9 mouse cellular contexts compared by ENCODE assay signal in genomic region chr16:33337177-33337576, GRCm38 (mm10). TPM values are rescaled to one million over a fixed set of nuclear protein-coding genes. Genes with fewer than 3 reads are reported as not detected.
DNase-seq lines count a peak whose midpoint lies in the region; ATAC-seq and TF ChIP-seq lines count a peak whose summit lies in the region.
"Had no signal": no experiment of that assay in that cellular context is flagged by ENCODE, and none has a peak within 500 bp of the region (broad histone marks: within the 10 kb centered on the region; RNA-seq: fewer than 3 reads in every experiment).

No protein-coding gene starts in this region.

- POLR2A ChIA-PET in Patski (lab: Charles Lee): no interaction called here

- H3K36me3 ChIP-seq in hindbrain, embryonic 14.5 days (replicated peaks; ENCODE audit: control insufficient read depth, insufficient read depth): no peaks in the 10 kb centered on the region
- H3K36me3 ChIP-seq: midbrain, embryonic 12.5 days had no signal

- in situ Hi-C loops in Patski (cut with MboI; ENCODE audit: low pct_unique_long_range_greater_than_20kb): no loop called here

- peak; percentile 83 for TF ChIP-seq CTCF in Patski (IDR thresholded peaks at IDR 0.05)

- CTCF ChIA-PET in Patski (lab: Charles Lee): interaction anchor here (1.0 to 2.2 kb wide), 9 partner anchors 10 to 1715 kb away, joined by 3 to 9 read pairs (median 3); partner anchors contain the start of gene Zfp148

- no peaks in the 10 kb centered on the region for H3K4me1 ChIP-seq in hindbrain, embryonic 14.5 days (replicated peaks; ENCODE audit: control insufficient read depth, insufficient read depth, low read length)

- no peaks in the 10 kb centered on the region for H3K9me3 ChIP-seq in hindbrain, embryonic 14.5 days (ENCODE audit: control insufficient read depth, low read length)
- H3K9me3 ChIP-seq: midbrain, embryonic 12.5 days had no signal

- ATAC-seq in Patski: peak; percentile 73
- ATAC-seq in hindbrain, embryonic 14.5 days (ENCODE audit: low FRiP score): peak; percentile 46; the same call in 1 of the 2 replicates

- no peaks in the 10 kb centered on the region for H3K27me3 ChIP-seq in Patski
- H3K27me3 ChIP-seq in hindbrain, embryonic 14.5 days (ENCODE audit: control insufficient read depth, insufficient read depth, low read length): no peaks in the 10 kb centered on the region
- H3K27me3 ChIP-seq: midbrain, embryonic 12.5 days had no signal

- H3K4me3 ChIP-seq in hindbrain, embryonic 14.5 days (replicated peaks; ENCODE audit: low read length): no peak overlapping the region
- H3K4me3 ChIP-seq: midbrain, embryonic 12.5 days had no signal

- 18% methylated on average over 8 of the region's 8 CpGs for WGBS in hindbrain, embryonic 14.5 days

- H3K9ac ChIP-seq in hindbrain, embryonic 14.5 days: no peak overlapping the region
- H3K9ac ChIP-seq: midbrain, embryonic 12.5 days had no signal

- H3K27ac ChIP-seq in hindbrain, embryonic 14.5 days: no peak overlapping the region
- H3K27ac ChIP-seq: midbrain, embryonic 12.5 days had no signal

- H3K4me2 ChIP-seq in hindbrain, embryonic 14.5 days (replicated peaks): peak overlapping the region; percentile 19; the same call in 1 of the 2 replicates
- H3K4me2 ChIP-seq: midbrain, embryonic 12.5 days had no signal

- peak; percentile 49 for DNase-seq in Patski (ENCODE audit: low read depth, low spot score)
- peak; percentile 92 to 93 for DNase-seq in cerebellum, postnatal 14 days
- peak; percentile 46 for DNase-seq in gastrocnemius, adult 18-20 months (ENCODE audit: low spot score)
- DNase-seq in hindbrain, embryonic 14.5 days (ENCODE audit: low spot score): peak; percentile 72
- peak; percentile 53 to 74 for DNase-seq in layer of hippocampus, postnatal 25 days (ENCODE audit: extremely low spot score in 1 of 2, low spot score in 1 of 2)
- peak; percentile 77 to 78 for DNase-seq in lung, postnatal 4 days
- peak; percentile 65 for DNase-seq in right cerebral cortex, adult 18-20 months
- DNase-seq in urinary bladder, postnatal 14 days (ENCODE audit: low spot score): peak; percentile 80

RNA-seq across cellular contexts. Expression of gene Zfp148, which starts 43.5 kb away (rescaled TPM):
- 46.3 TPM for polyA plus RNA-seq in Patski (2021)
- total RNA-seq in gastrocnemius, adult 18-20 months (2021): 10 to 100 TPM; 23.2 to 27.6 TPM
- polyA plus RNA-seq in hindbrain, embryonic 14.5 days (2014; fragmentation: Nextera tagmentation; extraction: Ambion mirVana): 42.1 and 49.2 TPM in 2 replicates
- 100 to 1,000 TPM; 132 to 139 TPM for total RNA-seq in layer of hippocampus, postnatal 25 days (2021)

Comparison
In these comparisons a context has a peak if more than half of its experiments do, and no peak if none do; other contexts are left out.
1. RNA of gene Zfp148, which starts 43.5 kb away (total RNA-seq): 132 to 139 TPM in layer of hippocampus, postnatal 25 days; 23.2 to 27.6 TPM in gastrocnemius, adult 18-20 months; every median in the first group is over 4 times any median in the second.
2. Peak in every context shown above with its lines, with median percentiles within 50 percentile points of each other: DNase-seq.